Mouse (Mus musculus) midbrain, embryonic 16.5 days (tissue): ENCODE results near the gene Gm45140. TPM values are rescaled to one million over a fixed set of nuclear protein-coding genes. Genes with fewer than 3 reads are reported as not detected.

Experiments
- ATAC-seq: fragments of 200-750 bp; cut with Nextera tagmentation; 2 replicates; pipeline ENCODE4 v1.8.0; 2017; ENCODE audit warnings: moderate TSS enrichment
- H3K27ac ChIP-seq: fragments of 300-500 bp; sonication (generic); 2 replicates; pipeline ENCODE4 v1.5.1; 2014; ENCODE audit warnings: mild to moderate bottlenecking, low read length, mixed read lengths
- H3K27me3 ChIP-seq: fragments of 300-500 bp; sonication (generic); 2 replicates; pipeline ENCODE4 v1.6.1; 2014; ENCODE audit warnings: low read depth, low read length, mixed read lengths; ENCODE audit not compliant: control insufficient read depth, insufficient read depth
- H3K36me3 ChIP-seq: fragments of 300-500 bp; sonication (generic); 2 replicates; pipeline ENCODE4 v1.6.1; 2014; ENCODE audit warnings: mild to moderate bottlenecking, low read length, moderate library complexity, mixed read lengths; ENCODE audit not compliant: control insufficient read depth, insufficient read depth
- H3K4me1 ChIP-seq: fragments of 300-500 bp; sonication (generic); 2 replicates; pipeline ENCODE4 v1.6.1; 2014; ENCODE audit warnings: mild to moderate bottlenecking, low read length, mixed read lengths; ENCODE audit not compliant: control insufficient read depth, insufficient read depth
- H3K4me2 ChIP-seq: fragments of 300-500 bp; sonication (generic); 2 replicates; pipeline ENCODE4 v1.6.1; 2014; ENCODE audit warnings: mild to moderate bottlenecking, low read length, mixed read lengths
- H3K4me3 ChIP-seq: fragments of 300-500 bp; sonication (generic); 2 replicates; pipeline ENCODE4 v1.5.1; 2014; ENCODE audit warnings: low read depth, mild to moderate bottlenecking, low read length, moderate library complexity, mixed read lengths
- H3K9ac ChIP-seq: fragments of 300-500 bp; sonication (generic); 2 replicates; pipeline ENCODE4 v1.6.1; 2014; ENCODE audit warnings: low read depth, low read length, mixed read lengths
- H3K9me3 ChIP-seq: fragments of 300-500 bp; sonication (generic); replicated peaks from 2 replicates; pipeline ENCODE4 v1.6.1; 2014; ENCODE audit warnings: mild to moderate bottlenecking, low read length, mixed read lengths; ENCODE audit not compliant: control insufficient read depth, poor library complexity, severe bottlenecking
- WGBS: fragments of 180-500 bp; shearing (Covaris S2); extraction: QIAGEN DNeasy Blood & Tissue Kit; methylation state at CpG from one replicate; pipeline ENCODE4 v1.1.7; 2014; 5-methylcytosine and 5-hydroxymethylcytosine counted together
- polyA plus RNA-seq: library from polyadenylated mRNA; unstranded; fragments of >200 nt; fragmentation: Nextera tagmentation; extraction: Ambion mirVana; gene quantifications from 2 replicates; pipeline ENCODE4 v1.2.1, GENCODE M21; 2015

The Gm45140 gene
- polyA plus RNA-seq, 1 experiment from 2014 or later, result 4.0 TPM

DNA sequence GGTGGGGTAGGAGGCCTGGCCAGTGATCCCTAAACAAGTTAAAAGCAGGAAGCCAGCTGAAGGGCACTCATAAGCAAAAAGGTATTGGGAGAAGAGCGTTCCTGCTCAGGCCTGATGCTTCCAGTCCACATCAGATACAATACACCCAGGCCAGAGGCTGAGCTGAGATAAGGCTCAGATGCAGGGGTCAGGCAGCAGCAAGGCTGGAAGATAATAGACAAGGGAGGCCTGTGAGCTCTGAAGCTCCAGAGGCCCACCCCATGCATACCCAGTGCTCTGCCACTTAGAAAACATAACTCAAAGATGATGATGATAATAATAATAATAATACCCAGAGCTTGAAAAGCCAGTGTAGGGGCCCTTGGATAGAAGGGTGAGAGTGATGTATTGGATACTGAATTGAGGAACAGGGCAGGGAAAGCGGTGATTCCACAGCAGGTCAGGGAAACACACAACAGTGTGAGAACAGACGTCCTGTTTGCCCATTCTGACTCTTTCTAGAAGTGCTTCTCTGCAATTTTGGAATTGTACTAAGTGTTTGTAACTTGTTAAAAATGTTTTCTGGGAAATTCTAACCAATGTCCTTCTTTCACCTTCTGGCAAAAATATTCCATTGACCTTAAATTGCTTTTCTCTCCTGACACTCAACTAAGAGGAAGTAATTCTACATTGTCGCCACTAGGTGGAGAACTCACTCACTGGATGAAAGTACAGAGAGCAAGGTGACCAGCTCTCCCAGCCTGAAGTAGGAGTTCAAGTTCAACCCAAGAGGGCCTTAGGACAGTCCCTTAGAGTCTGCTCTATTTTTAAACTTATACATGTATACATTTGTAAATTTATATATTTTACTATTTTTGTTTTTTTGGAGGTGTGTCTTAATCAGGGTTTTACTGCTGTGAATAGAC is 72.0 kb downstream of the Gm45140 start:
- no peak overlapping the region for H3K9ac ChIP-seq
- H3K4me2 ChIP-seq, result no peak overlapping the region
- H3K4me3 ChIP-seq, result no peak overlapping the region
- no peak overlapping the region for H3K27ac ChIP-seq
- H3K9me3 ChIP-seq, result peaks cover 2% of the 10 kb centered on the region; the same call in 1 of the 2 replicates
- no peaks in the 10 kb centered on the region for H3K27me3 ChIP-seq
- no peak for ATAC-seq
- no peaks in the 10 kb centered on the region for H3K36me3 ChIP-seq
- no peaks in the 10 kb centered on the region for H3K4me1 ChIP-seq
- WGBS, result 68% methylated on average over 4 of the region's 4 CpGs

DNA sequence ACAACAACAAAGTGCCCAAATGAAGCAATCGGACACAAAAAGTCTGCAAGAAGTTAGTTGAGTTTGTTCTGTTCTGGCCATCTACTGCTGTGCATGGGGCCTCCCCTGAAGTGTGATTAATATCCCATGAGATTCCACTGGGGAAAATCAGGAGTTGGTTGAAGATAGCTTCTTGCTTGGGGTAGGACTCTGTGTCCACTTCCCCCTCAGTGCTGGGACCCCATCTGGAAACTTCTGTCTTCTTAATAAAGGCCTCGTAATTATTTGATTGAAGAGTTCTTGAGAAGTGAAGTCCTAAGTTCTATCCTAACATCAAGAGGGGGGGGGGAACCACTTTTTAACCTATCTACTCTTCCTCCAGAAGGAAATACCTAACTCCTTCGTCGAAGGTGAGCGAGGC is 73.4 kb downstream of the Gm45140 start:
- no peak overlapping the region for H3K4me3 ChIP-seq
- H3K36me3 ChIP-seq, result no peaks in the 10 kb centered on the region
- no peaks in the 10 kb centered on the region for H3K27me3 ChIP-seq
- 93% methylated on average over 5 of the region's 5 CpGs for WGBS
- H3K27ac ChIP-seq, result no peak overlapping the region
- H3K9ac ChIP-seq, result no peak overlapping the region
- H3K4me1 ChIP-seq, result no peaks in the 10 kb centered on the region
- ATAC-seq, result no peak
- no peaks in the 10 kb centered on the region for H3K9me3 ChIP-seq
- H3K4me2 ChIP-seq, result no peak overlapping the region

DNA sequence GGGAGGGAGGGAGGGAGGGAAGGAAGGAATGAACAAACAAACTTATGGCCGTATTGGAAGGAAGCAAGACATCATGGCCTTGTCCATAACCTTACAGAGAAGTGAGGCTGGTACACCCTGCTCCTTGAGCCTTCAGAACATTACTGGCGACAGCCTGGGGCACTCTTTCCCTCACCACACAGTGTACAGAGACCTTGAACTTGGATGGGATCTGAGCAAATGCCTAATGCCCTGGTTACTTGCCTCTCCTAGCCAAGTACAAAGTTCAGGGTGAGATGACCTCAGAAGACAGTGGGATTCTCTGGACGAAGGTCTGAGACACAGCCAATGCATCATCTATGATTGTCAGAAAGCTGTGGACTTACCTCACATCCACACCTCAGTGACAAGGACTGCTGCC is 75.7 kb downstream of the Gm45140 start:
- WGBS, result 72% methylated on average over 3 of the region's 3 CpGs
- H3K4me2 ChIP-seq, result no peak overlapping the region
- no peak overlapping the region for H3K4me3 ChIP-seq
- no peaks in the 10 kb centered on the region for H3K9me3 ChIP-seq
- H3K9ac ChIP-seq, result no peak overlapping the region
- no peak for ATAC-seq
- H3K36me3 ChIP-seq, result no peaks in the 10 kb centered on the region
- no peaks in the 10 kb centered on the region for H3K4me1 ChIP-seq
- no peaks in the 10 kb centered on the region for H3K27me3 ChIP-seq
- H3K27ac ChIP-seq, result no peak overlapping the region

GRCm38 (mm10) chr6:87759404-87759803 is 76.2 kb downstream of the Gm45140 start:
- ATAC-seq, result no peak
- H3K27me3 ChIP-seq, result no peaks in the 10 kb centered on the region
- H3K9me3 ChIP-seq, result no peaks in the 10 kb centered on the region
- no peaks in the 10 kb centered on the region for H3K4me1 ChIP-seq
- no peaks in the 10 kb centered on the region for H3K36me3 ChIP-seq
- no peak overlapping the region for H3K4me2 ChIP-seq
- WGBS, result 68% methylated on average over 3 of the region's 3 CpGs
- no peak overlapping the region for H3K4me3 ChIP-seq
- no peak overlapping the region for H3K9ac ChIP-seq
- no peak overlapping the region for H3K27ac ChIP-seq

GRCm38 (mm10) chr6:87756896-87757295 is 78.7 kb downstream of the Gm45140 start:
- 91% methylated on average over 8 of the region's 8 CpGs for WGBS
- Histone ChIP-seq H3K4me1 (no peaks in the 10 kb centered on the region), H3K4me3 (no peak overlapping the region), H3K9ac (no peak overlapping the region), H3K9me3 (no peaks in the 10 kb centered on the region), H3K36me3 (no peaks in the 10 kb centered on the region), H3K4me2 (no peak overlapping the region), H3K27me3 (no peaks in the 10 kb centered on the region), H3K27ac (no peak overlapping the region)
- ATAC-seq, result no peak

GRCm38 (mm10) chr6:87755196-87755595 is 80.4 kb downstream of the Gm45140 start:
- Histone ChIP-seq H3K9me3 (no peaks in the 10 kb centered on the region), H3K27ac (no peak overlapping the region), H3K4me2 (no peak overlapping the region), H3K36me3 (no peaks in the 10 kb centered on the region), H3K4me3 (no peak overlapping the region), H3K27me3 (no peaks in the 10 kb centered on the region), H3K9ac (no peak overlapping the region), H3K4me1 (no peaks in the 10 kb centered on the region)
- ATAC-seq, result no peak
- 97% methylated on average over 4 of the region's 4 CpGs for WGBS

GRCm38 (mm10) chr6:87751574-87751973 is 84.0 kb downstream of the Gm45140 start:
- Histone ChIP-seq H3K9me3 (no peaks in the 10 kb centered on the region), H3K4me3 (no peak overlapping the region), H3K27ac (no peak overlapping the region), H3K4me1 (no peaks in the 10 kb centered on the region), H3K4me2 (no peak overlapping the region), H3K27me3 (no peaks in the 10 kb centered on the region), H3K36me3 (no peaks in the 10 kb centered on the region), H3K9ac (no peak overlapping the region)
- ATAC-seq, result no peak
- 89% methylated on average over 6 of the region's 6 CpGs for WGBS

GRCm38 (mm10) chr6:87750184-87750910 is 85.2 kb downstream of the Gm45140 start:
- ATAC-seq, result no peak

DNA sequence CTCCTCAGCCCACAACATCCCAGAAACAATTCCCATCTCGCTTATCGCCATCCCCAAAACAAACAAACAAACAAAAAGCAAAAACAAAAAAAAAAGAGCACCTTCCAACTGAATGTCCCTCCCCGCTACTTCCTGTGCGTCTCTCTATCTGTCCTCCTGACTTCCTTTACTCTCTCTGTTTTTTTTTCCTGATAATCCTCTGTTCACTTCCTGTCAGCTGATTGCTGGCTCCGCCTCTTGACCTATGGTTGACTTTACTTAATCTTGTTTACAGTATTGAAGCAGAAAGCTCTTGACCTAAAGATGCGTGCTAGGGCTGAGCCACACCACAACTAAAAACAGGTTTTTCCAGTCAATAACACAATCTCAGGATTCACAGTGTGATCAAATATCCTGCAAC is 87.1 kb downstream of the Gm45140 start:
- H3K9ac ChIP-seq, result no peak overlapping the region
- no peak overlapping the region for H3K4me3 ChIP-seq
- no peaks in the 10 kb centered on the region for H3K4me1 ChIP-seq
- H3K9me3 ChIP-seq, result no peaks in the 10 kb centered on the region
- H3K27me3 ChIP-seq, result no peaks in the 10 kb centered on the region
- H3K4me2 ChIP-seq, result no peak overlapping the region
- no peak for ATAC-seq
- 86% methylated on average over 6 of the region's 6 CpGs for WGBS
- H3K27ac ChIP-seq, result no peak overlapping the region
- H3K36me3 ChIP-seq, result no peaks in the 10 kb centered on the region

More at GRCm38 (mm10) chr6:87750184-87750910, 85.2 kb downstream of the Gm45140 start:
- WGBS, result 90% methylated on average over 8 of the region's 8 CpGs
- no peaks in the 10 kb centered on the region for H3K4me1 ChIP-seq
- H3K4me2 ChIP-seq, result no peak overlapping the region
- no peaks in the 10 kb centered on the region for H3K36me3 ChIP-seq
- H3K27ac ChIP-seq, result no peak overlapping the region
- no peak overlapping the region for H3K9ac ChIP-seq
- H3K4me3 ChIP-seq, result no peak overlapping the region
- no peaks in the 10 kb centered on the region for H3K27me3 ChIP-seq
- H3K9me3 ChIP-seq, result no peaks in the 10 kb centered on the region
